Mouse (Mus musculus): Measurements from ENCODE around the gene Wfdc17.

Gene Wfdc17

GRCm38 (mm10) chr11:83703705-83704104 lies at the start of gene Wfdc17:
Gene Wfdc17 (plus strand): TSS chr11:83703991.
- DNase-seq (ENCODE audit: low read depth in 2 of 2, low spot score in 2 of 2), result no peak

- DNase-seq (ENCODE audit: low read depth in 2 of 2, low spot score in 2 of 2), result no peak
Observed at GRCm38 (mm10) chr11:83654606-83655005, 49.2 kb upstream of the Wfdc17 start.

- DNase-seq (ENCODE audit: low read depth in 2 of 2, low spot score in 2 of 2), result no peak
Observed at GRCm38 (mm10) chr11:83657508-83657907, 46.3 kb upstream of the Wfdc17 start.

GRCm38 (mm10) chr11:83658797-83659196 lies 45.0 kb upstream of the Wfdc17 start:
- no peak for DNase-seq (ENCODE audit: low read depth in 2 of 2, low spot score in 2 of 2)

GRCm38 (mm10) chr11:83662204-83662603 lies 41.6 kb upstream of the Wfdc17 start, which contains the start of gene Ccl4:
Gene Ccl4 (plus strand): TSS chr11:83662584.
- peak; percentile 10 to 56 for DNase-seq (ENCODE audit: low read depth in 2 of 2, low spot score in 2 of 2)

GRCm38 (mm10) chr11:83663532-83663931 lies 40.3 kb upstream of the Wfdc17 start:
- no peak for DNase-seq (ENCODE audit: low read depth in 2 of 2, low spot score in 2 of 2)

GRCm38 (mm10) chr11:83671743-83672142 lies 32.0 kb upstream of the Wfdc17 start:
- no peak for DNase-seq (ENCODE audit: low read depth in 2 of 2, low spot score in 2 of 2)

- no peak for DNase-seq (ENCODE audit: low read depth in 2 of 2, low spot score in 2 of 2)
Observed at GRCm38 (mm10) chr11:83675665-83676064, 28.1 kb upstream of the Wfdc17 start.

GRCm38 (mm10) chr11:83689918-83690317 lies 13.9 kb upstream of the Wfdc17 start:
- DNase-seq (ENCODE audit: low read depth in 2 of 2, low spot score in 2 of 2), result no peak

- no peak for DNase-seq (ENCODE audit: low read depth in 2 of 2, low spot score in 2 of 2)
Observed at GRCm38 (mm10) chr11:83692008-83692407, 11.8 kb upstream of the Wfdc17 start.

- DNase-seq (ENCODE audit: low read depth in 2 of 2, low spot score in 2 of 2), result no peak
Observed at GRCm38 (mm10) chr11:83708715-83709114, 4.9 kb downstream of the Wfdc17 start, which contains the start of gene Wfdc18. Gene Wfdc18 (plus strand): TSS chr11:83709015.

GRCm38 (mm10) chr11:83709683-83710082 lies 5.9 kb downstream of the Wfdc17 start:
- no peak for DNase-seq (ENCODE audit: low read depth in 2 of 2, low spot score in 2 of 2)

- DNase-seq (ENCODE audit: low read depth in 2 of 2, low spot score in 2 of 2), result no peak
Observed at GRCm38 (mm10) chr11:83712671-83713070, 8.9 kb downstream of the Wfdc17 start.

- no peak for DNase-seq (ENCODE audit: low read depth in 2 of 2, low spot score in 2 of 2)
Observed at GRCm38 (mm10) chr11:83713925-83714324, 10.1 kb downstream of the Wfdc17 start.

- DNase-seq (ENCODE audit: low read depth in 2 of 2, low spot score in 2 of 2), result no peak
Observed at GRCm38 (mm10) chr11:83717042-83717665, 13.4 kb downstream of the Wfdc17 start.

- no peak for DNase-seq (ENCODE audit: low read depth in 2 of 2, low spot score in 2 of 2)
Observed at GRCm38 (mm10) chr11:83720766-83721165, 17.0 kb downstream of the Wfdc17 start.

- no peak for DNase-seq (ENCODE audit: low read depth in 2 of 2, low spot score in 2 of 2)
Observed at GRCm38 (mm10) chr11:83728757-83729432, 25.1 kb downstream of the Wfdc17 start.

GRCm38 (mm10) chr11:83731116-83731515 lies 27.3 kb downstream of the Wfdc17 start:
- no peak for DNase-seq (ENCODE audit: low read depth in 2 of 2, low spot score in 2 of 2)

- DNase-seq (ENCODE audit: low read depth in 2 of 2, low spot score in 2 of 2), result no peak
Observed at GRCm38 (mm10) chr11:83733071-83733640, 29.4 kb downstream of the Wfdc17 start.

GRCm38 (mm10) chr11:83734215-83734614 lies 30.4 kb downstream of the Wfdc17 start:
- no peak for DNase-seq (ENCODE audit: low read depth in 2 of 2, low spot score in 2 of 2)

- no peak for DNase-seq (ENCODE audit: low read depth in 2 of 2, low spot score in 2 of 2)
Observed at GRCm38 (mm10) chr11:83735881-83736280, 32.1 kb downstream of the Wfdc17 start.

GRCm38 (mm10) chr11:83737109-83737558 lies 33.3 kb downstream of the Wfdc17 start:
- no peak for DNase-seq (ENCODE audit: low read depth in 2 of 2, low spot score in 2 of 2)
